Mouse (Mus musculus) brain, embryonic 14.5 days (tissue): Measurements from ENCODE around the gene Serpina1a.

ENCODE experiments used
- CTCF ChIP-seq: fragments of 200-500 bp; IDR thresholded peaks from 2 replicates; pipeline ENCODE4 v1.5.1; 2012; ENCODE audit warnings: inconsistent platforms, mild to moderate bottlenecking, moderate library complexity, borderline replicate concordance; ENCODE audit not compliant: insufficient read depth, insufficient read length; ENCODE audit errors: extremely low read depth
- POLR2A ChIP-seq: fragments of 200-500 bp; IDR thresholded peaks from 2 replicates; pipeline ENCODE4 v1.6.1; 2012; ENCODE audit warnings: mild to moderate bottlenecking, inconsistent platforms, borderline replicate concordance; ENCODE audit not compliant: poor library complexity, insufficient read depth, insufficient read length, severe bottlenecking; ENCODE audit errors: extremely low read depth

DNA sequence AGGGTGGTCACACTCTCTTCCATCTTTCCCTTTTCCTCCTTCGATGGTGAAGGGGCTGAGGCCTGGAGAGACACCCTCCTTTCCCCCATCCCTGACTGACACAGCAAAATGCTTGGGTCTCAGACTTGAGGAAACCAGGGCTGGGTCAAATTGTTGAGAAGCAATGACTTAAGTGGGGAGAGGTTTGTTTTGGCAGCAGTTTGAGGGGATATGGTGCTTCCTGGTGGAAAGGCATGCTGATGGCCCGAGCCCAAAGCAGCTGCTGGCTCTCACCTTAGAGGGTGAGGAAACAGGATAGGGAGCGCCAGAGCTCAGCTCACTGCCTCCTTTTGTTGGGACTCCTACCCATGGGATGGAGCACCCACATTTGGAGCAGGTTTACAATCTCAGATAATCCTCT lies 2.4 kb downstream of the Serpina1a start:
- TF ChIP-seq CTCF (no peak), POLR2A (no peak)
